Mouse (Mus musculus): Measurements from ENCODE around the gene Prkn.
A peak's percentile ranks its signal among the peaks of the same experiment; 100 is the strongest.

DNA sequence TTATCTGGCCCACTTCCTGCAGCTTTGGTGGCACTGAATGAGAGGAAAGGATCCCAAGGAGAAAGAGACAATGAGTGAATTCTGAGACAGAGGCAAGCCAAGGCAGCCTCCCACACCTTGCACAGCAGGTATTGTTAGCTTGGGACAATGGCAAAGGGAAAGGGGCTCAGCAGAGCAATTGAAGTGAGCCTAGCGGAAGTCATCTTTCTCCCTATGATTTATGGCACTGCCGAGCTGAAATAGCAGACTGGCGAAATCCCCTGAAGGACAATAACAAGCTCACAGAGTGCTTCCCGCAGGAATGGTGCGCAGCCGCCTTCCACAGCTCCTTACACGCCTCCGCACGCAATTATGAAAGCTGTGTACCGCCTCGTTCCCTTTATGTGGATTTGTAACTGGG lies 1122.6 kb downstream of the Prkn start:
- TF ChIP-seq POLR2A (IDR thresholded peaks at IDR 0.05; ENCODE audit: extremely low read depth, insufficient read depth, low read length): 0 out of 2 replicates have a peak, but pooled peaks have one; percentile 36
- no peak for TF ChIP-seq CTCF (IDR thresholded peaks at IDR 0.05; ENCODE audit: extremely low read depth, insufficient read depth, low read length)
